Mouse (Mus musculus) right cerebral cortex, postnatal 25 days (tissue): ENCODE data around the gene Npm1.

Experiments
- DNase-seq: peaks from one replicate; pipeline ENCODE4 v3.0.0; 2022

The Npm1 gene

DNA sequence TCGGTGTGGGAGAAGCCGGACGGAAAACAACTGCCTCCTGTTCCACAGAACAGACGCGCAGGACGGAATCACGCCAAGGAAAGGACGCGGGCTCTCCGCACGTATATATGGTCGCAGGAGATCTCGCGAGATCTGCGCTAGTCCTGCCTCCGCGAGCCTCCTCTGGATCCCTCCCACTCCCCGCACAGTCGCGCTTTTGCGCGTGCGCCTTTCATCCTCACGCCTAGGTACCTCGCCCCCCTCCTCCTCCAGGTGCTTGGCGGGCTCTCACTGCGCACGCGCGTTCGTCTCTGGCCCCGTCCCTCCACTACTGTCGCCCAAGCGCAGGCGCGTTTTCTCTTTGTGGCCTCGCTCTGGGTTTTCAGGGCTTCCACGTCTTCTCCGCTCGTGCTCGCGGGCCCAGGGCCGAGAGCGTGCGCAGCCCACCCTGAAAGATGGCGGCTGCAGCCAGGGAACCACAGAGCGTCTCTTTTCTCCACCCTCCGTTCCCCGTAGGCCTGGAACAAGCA lies at the start of gene Npm1:
Npm1 (minus strand) TSS at position 209 of the 509 bp plus-strand sequence.
- peak; percentile 100 for DNase-seq

DNA sequence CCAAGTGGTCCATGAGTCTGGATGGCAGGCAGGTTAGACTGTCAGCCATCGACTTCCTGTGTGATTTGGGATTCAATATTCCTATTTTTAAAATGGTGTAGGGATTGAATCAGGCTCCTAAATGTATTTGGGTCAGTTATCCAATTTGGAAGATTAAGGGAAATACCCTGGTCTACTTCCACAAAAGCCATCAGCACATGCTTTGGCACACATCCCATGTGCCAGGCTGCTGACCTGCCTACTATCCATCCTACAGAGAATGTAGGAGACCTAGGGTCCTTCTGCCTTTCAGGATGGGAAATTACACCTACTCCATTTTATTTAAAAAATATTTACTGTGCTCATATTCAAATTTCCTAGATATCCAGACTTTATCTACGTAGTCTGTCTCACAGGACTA lies 44.4 kb upstream of the Npm1 start:
- no peak for DNase-seq

GRCm38 (mm10) chr11:33204966-33205365 lies 42.0 kb upstream of the Npm1 start:
- DNase-seq, result no peak

DNA sequence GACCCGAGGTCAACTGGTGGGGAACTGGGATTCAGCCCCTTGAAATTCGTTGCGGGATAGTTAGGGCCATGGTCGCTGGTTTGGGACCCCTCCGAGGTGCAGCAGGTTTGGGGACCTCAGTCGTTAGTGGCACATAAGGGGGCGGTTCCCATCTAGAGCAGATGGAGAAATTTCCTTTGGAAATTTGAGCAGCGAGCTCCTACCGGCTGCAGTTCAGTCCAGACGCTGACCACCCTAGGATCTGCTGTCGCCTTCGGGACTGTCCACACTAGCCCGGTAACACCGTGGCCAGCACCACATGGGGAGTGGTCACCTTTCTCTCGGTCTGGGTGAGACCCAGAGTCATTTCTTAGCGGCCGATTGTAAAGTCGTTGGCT lies 41.3 kb upstream of the Npm1 start:
- no peak for DNase-seq

DNA sequence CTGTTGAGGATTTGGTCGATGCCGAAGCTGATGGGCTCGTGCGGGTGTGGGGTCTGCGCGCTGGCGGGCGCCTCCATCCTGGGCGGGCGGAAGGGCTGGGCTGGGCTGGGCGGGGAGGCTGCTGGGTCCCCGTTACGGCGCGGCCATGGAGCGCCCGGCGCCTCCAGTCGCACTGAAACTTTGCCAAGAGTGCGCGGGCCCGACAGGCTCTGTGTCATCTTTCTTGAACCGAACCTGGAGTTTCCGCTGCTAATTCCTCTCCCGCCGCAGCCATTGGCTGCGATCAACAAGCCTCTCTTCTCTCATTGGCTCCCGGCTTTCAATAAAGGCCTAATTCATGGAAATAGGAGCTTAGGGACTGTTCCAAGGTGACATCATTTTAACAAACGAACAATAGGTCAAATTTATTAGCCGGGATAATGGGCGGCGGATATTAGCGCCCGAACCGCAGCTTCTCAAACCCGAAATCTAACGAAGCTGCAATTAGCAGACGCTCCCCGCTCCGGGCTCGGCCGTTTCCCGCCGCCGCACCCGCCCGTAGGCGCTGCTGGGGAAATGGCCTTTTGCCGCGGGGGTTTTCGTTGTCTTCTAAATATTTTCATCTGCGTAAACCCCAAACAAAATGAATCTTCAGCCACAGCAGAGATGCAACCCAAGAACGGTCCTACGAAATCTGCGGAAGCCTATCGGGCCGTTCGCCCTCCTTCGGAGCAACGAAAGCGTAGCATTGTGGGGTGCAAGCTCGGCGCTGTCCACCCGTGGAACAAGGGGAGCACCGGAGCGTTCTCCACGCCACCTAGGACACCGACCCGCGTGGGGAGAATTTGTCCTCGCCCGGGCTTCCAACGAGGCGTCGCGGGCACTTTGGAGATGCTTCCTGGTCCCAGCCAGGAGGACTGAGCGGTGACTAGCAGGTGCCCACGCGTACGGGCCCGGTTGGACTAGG lies 40.6 kb upstream of the Npm1 start, which contains the start of gene Tlx3:
Tlx3 (minus strand) TSS at position 207 of the 946 bp plus-strand sequence.
- peak; percentile 56 for DNase-seq

DNA sequence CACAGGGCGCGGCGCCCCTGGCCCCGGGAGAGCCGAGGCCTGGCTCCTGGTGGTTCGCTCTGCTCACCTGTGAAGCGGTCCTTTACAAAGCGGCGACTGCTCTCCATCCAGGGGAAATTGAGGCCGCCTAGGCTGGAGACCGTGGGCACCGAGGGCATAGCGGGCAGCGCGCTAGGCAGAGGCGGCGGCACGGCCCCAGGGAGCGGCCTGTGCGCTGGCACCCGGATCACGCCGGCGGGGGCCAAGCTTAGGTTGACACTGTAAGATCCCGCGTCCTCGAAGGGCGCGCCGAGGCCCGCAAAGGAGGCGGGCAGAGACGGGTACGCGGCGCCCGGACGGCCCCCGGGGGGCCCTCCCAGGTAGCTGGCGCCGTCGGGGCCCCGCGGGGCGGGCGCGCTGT lies 40.0 kb upstream of the Npm1 start:
- no peak for DNase-seq

DNA sequence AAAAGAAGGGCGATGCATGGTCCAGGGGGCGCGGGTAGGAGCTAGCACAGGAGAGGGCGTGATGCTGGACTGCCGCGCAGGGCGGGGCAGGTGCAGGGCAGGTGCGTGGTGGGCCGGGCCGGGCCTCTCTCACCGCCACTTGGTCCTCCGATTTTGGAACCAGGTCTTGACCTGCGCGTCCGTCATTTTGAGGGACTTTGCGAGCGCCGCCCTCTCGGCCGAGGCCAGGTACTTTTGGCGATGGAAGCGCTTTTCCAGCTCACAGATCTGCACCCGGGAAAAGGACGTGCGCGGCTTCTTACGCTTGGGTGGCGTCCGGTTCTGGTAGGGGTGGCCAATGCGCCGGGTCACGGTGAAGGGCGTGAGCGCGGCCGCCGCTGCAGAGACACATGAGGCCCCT lies 39.3 kb upstream of the Npm1 start:
- DNase-seq, result no peak

DNA sequence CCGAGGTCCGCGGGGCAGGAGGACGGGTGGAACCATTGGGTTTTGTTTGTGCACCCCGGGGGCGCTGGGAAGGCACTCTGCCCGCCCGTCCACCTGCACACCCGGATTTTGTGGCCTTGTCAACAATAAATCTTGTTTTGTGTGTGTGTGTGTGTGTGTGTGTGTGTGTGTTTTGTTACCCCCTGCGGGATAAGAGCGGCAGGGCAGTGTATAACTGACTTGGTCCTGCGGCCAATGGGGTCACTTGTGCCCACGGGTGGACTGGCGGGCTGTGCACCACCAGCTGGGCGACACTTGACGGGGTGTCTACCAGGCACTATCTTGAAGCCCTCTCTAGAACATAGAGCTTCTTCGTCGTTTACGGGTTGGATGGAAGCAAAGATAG lies 38.6 kb upstream of the Npm1 start:
- no peak for DNase-seq

DNA sequence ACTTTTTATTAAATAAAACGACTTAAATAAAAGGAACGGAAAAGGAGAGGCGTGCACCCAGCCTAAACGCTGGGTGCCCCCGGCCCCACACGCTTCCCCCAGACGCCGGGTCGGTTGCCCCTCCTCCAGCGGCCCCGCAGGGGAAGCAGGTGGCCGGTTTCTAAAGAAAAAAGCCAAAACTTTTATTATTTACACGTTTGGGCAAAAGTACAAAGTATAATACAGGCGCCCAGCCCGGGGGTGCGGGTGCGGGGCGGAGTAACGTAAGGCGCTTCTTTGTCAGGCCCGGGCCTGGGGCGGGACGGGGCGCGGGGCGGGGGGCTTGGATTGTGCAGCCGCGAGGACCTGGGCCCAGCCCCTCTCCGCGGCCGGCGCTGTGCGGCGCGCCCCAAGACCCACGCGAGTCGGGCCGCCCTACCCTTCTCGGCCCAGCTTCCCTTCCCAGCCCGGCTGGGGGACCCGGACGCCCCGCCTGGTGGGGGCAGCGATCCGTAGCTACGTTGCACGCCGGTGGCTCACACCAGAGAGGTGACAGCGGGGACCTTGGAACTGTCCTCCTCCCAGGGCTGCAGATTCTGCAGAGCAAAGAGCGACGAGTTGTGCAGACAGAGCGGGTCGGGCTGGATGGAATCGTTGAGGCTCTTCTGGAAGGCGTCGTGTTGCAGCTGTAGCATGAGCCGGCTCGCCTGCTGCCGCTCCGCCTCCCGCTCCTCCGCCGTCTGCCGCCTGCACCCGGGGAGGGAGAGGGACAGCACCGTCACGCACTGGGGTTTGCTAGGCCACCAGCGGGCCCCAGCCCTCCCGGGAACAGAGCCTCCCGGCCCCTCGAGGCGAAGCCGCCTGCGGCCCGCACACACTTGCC lies 38.0 kb upstream of the Npm1 start:
- no peak for DNase-seq

DNA sequence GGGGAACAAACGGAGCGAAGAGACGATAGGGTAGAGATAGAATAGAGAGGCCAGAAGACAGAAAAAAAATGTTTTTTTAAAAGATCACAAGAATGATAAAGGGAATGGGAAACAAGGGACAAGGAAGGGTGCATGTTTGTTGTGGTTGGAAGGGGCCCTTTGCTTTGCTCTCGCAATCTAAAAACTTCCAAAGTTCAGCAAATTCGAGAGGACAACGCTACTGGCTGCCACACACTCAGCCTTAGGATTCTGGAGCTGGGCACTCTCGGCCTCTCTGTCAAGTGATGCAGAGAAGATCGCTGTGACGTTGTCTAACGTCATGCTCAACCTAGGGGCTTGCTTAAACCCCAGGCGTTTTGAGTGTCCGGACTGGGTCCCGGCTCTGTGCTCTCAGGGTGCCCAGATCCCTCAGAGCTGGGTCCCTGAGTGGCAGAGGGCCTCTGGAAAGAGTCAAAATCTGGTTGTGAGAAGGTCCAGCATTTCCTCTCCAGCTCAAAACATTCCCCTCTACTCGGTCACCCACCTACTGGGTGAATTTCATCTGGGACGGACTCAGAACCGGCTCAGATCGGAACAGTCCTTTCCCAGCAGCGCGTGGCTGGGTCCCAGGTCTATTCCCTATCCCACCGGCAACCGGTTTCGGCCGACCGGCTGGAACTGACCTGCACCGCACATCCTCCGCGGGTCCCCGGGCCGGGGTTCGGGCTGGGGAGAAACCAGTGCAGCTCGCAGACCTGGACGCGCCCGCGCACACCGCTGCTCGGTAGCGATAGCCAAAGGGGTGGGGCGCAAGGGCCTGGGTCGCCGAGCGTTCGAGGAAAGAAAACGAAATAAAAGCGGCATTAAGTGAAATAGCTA lies 37.1 kb upstream of the Npm1 start:
- no peak for DNase-seq

- DNase-seq, result no peak
Measured at GRCm38 (mm10) chr11:33199117-33199514, 36.1 kb upstream of the Npm1 start.

DNA sequence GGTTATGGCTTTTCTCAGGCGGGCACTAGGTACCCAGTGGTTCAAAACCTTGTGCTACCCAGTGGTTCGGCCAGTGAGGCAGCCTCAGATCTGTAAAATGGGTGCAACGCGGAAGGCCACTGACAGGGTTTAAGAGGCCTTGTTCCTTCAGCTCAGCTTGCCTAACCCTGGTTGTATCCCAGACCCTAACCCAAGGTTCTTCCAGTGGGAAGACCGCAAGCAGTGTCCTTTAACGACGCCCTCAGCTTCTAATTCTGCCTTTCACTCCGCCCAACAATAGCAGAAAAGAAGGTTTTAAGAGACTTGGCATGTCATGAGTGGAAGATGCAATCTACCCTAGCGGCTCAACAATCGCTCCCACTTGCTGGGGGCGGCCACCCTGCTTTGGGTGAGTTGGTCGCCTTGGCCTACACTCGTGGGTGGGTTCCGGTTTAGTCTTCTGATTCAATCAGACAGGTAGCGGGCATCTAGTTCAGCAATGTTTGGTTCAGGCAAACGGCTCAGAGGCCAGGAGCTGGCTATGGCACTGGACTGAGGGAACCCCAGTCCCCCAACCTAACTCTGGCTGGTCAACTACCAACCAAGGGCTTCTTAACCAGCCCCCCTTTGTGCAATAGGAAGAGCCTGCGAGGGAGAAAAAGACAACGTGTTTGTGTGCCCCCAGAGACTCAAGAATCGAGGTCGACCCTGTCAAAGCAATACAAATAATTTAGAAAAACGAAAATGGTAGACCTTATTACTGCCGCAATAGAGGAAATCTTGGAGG lies 35.5 kb upstream of the Npm1 start:
- DNase-seq, result no peak

GRCm38 (mm10) chr11:33197673-33198072 lies 34.7 kb upstream of the Npm1 start:
- DNase-seq, result no peak

- no peak for DNase-seq
Measured at GRCm38 (mm10) chr11:33197133-33197514, 34.1 kb upstream of the Npm1 start.

GRCm38 (mm10) chr11:33196447-33197132 lies 33.6 kb upstream of the Npm1 start:
- no peak for DNase-seq

DNA sequence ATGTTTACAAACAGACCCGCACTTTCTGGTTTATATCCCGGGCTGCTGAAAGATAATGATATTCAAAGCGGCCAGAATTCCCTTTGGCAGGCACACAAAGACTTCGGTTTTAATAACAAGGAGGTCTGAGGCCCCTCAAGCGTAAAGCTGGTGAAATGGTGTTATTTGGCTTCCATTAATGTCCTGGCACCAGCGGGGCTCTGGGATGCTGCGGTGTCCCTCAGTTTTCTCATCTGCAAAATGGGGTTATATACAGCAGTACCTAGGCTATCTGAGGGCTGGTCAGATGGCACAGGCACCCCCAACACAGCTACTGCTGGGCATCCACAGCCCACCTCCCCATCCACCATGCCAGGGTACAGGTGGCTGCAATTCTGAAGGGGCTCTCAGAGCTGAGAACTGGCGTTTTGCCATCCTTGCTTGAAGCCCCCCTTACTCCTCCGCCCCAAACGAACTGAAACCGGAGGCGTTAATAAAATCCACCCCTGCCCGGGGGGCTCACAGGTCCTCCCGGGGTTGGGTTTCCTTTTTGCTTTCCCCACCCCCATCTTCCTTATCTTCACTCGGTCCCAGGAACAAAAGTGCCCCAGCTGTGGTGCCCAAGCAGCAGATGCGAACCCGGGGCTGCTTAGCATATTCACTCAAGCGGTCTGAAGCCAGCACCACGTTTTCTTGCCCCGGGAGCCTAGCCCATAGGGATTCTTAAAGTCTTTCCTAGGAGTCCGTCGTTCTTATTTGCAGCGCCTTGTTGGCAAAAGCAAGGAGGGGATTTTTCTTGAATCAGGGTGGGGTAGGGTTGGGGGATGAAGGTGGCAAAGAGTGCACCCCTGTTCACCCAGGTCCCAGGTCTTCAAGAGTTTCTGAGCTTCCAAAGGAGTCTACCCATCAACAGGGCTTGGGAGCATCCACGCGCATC lies 32.8 kb upstream of the Npm1 start:
- no peak for DNase-seq

- no peak for DNase-seq
Measured at GRCm38 (mm10) chr11:33195061-33195460, 32.1 kb upstream of the Npm1 start.

- DNase-seq, result no peak
Measured at GRCm38 (mm10) chr11:33193695-33194094, 30.7 kb upstream of the Npm1 start.

- DNase-seq, result no peak
Measured at GRCm38 (mm10) chr11:33181804-33182203, 18.8 kb upstream of the Npm1 start.

- DNase-seq, result no peak
Measured at GRCm38 (mm10) chr11:33180701-33181116, 17.7 kb upstream of the Npm1 start.
